Mouse (Mus musculus) thymus, adult 2 months (tissue): ENCODE measurements around the gene Pla2g2e. TPM values are rescaled to one million over a fixed set of nuclear protein-coding genes. Genes with fewer than 3 reads are reported as not detected.
"Not testable (repeated sequence)": the region's sequence is repeated elsewhere in the genome, so short reads cannot be mapped to it uniquely, and the experiment has no call there.

Source experiments
- DNase-seq: peaks from one replicate; pipeline ENCODE4 v3.0.0; 2021
- H3K27ac ChIP-seq: fragments of 200-500 bp; 2 replicates; pipeline ENCODE4 v1.5.1; 2012; ENCODE audit warnings: low read length, control low read depth; ENCODE audit not compliant: control insufficient read depth, insufficient read depth
- H3K27me3 ChIP-seq: fragments of 200-500 bp; 2 replicates; pipeline ENCODE4 v1.6.1; 2012; ENCODE audit warnings: mild to moderate bottlenecking, low read length, moderate library complexity, mixed read lengths; ENCODE audit not compliant: control insufficient read depth, insufficient read depth
- H3K36me3 ChIP-seq: fragments of 200-500 bp; 2 replicates; pipeline ENCODE4 v1.6.1; 2012; ENCODE audit warnings: mild to moderate bottlenecking, low read length, moderate library complexity; ENCODE audit not compliant: control insufficient read depth, insufficient read depth
- H3K4me1 ChIP-seq: fragments of 200-500 bp; replicated peaks from 2 replicates; pipeline ENCODE4 v1.6.1; 2012; ENCODE audit warnings: low read length; ENCODE audit not compliant: control insufficient read depth, insufficient read depth
- H3K4me3 ChIP-seq: fragments of 200-500 bp; 2 replicates; pipeline ENCODE4 v1.5.1; 2012; ENCODE audit warnings: mild to moderate bottlenecking, low read length, control low read depth, moderate library complexity; ENCODE audit not compliant: control insufficient read depth, insufficient read depth
- CTCF ChIP-seq: fragments of 200-500 bp; IDR thresholded peaks from 2 replicates; pipeline ENCODE4 v1.5.1; 2012; ENCODE audit warnings: mild to moderate bottlenecking, control low read depth, low read length, moderate library complexity, borderline replicate concordance; ENCODE audit not compliant: control insufficient read depth, poor library complexity, insufficient read depth; ENCODE audit errors: extremely low read depth
- POLR2A ChIP-seq: fragments of 200-500 bp; IDR thresholded peaks from 2 replicates; pipeline ENCODE4 v1.6.1; 2012; ENCODE audit warnings: mild to moderate bottlenecking, low read length, control low read depth, moderate library complexity; ENCODE audit not compliant: control insufficient read depth, poor library complexity, insufficient read depth; ENCODE audit errors: extremely low read depth
- WGBS: fragments of 180-500 bp; shearing (Covaris S2); methylation state at CpG from one replicate; pipeline ENCODE4 v1.1.7; 2018; 5-methylcytosine and 5-hydroxymethylcytosine counted together
- polyA plus RNA-seq: library from polyadenylated mRNA; depleted of rRNA; stranded (reverse); fragments of >200 nt; gene quantifications from 2 replicates; pipeline ENCODE4 v1.2.3, GENCODE M21; 2012

The Pla2g2e gene
- polyA plus RNA-seq, 1 experiment = 1.1 TPM

DNA sequence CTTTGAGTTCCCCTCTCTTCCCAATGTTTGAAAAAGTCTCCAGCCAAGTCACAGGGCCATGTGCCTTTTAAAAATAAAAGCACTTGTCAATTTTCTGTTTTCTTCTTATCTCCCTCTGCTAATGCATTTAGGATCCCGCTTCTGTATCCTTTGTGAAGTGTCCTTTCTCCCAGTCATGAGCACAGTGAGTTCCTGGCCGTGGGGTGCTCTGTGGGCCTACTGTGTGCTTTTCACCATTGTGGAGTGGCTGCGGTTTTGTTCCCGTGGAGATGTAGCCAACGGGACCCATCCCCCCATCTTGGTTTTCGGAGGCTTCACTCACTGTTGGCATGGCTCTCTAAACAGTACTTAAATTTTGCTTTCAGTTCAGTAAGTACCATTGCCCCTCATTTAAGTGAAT lies 11.8 kb upstream of the Pla2g2e start:
- DNase-seq = no peak
- Histone ChIP-seq H3K36me3 (no peaks in the 10 kb centered on the region), H3K4me3 (no peak overlapping the region), H3K27ac (no peak overlapping the region), H3K27me3 (no peaks in the 10 kb centered on the region), H3K4me1 (no peaks in the 10 kb centered on the region)
- no peak for TF ChIP-seq POLR2A
- no peak for TF ChIP-seq CTCF
- WGBS = 72% methylated on average over 6 of the region's 6 CpGs

DNA sequence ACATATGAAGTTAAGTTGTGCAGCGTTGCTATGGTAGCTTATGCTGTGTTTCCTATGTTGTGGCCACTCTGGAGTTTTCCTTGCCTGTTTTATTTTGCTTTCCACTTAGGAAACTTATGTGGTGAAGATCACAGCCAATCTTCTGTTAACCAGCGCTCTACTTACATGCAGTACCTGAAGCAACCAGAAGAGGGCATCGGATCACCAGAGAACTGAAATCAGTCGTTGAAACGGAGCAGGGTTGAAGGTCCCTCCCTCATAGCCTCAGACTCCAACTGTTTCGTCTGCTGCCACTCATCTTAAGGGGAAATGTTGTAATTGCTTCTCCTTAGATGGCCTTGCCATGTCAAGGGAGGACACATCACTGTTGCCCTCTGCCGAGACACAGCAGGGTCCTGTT lies 11.3 kb upstream of the Pla2g2e start:
- no peak overlapping the region for H3K4me3 ChIP-seq
- peak; percentile 74 for DNase-seq
- no peak for TF ChIP-seq POLR2A
- no peaks in the 10 kb centered on the region for H3K27me3 ChIP-seq
- H3K4me1 ChIP-seq = no peaks in the 10 kb centered on the region
- 12% methylated on average over 7 of the region's 7 CpGs for WGBS
- H3K36me3 ChIP-seq = no peaks in the 10 kb centered on the region
- no peak overlapping the region for H3K27ac ChIP-seq

DNA sequence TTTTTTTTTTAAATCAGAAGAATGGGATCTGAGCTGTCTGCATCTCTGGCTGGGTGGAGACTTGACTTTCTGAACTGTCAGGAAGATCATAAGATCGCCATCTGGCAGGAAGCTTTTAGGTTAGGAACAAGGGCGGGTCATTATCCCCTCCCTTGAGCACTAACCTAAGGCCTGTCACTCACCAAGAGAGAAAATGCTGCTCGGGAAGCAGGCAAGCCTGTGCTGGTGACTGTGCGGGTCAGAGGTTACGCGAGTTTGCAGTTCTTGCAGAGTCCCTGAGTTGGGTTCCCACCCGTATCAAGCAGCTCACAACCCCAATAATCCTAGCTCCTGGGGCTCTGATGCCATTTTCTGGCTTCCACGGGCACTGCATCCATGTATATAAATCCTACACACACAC lies 9.1 kb upstream of the Pla2g2e start:
- 62% methylated on average over 8 of the region's 8 CpGs for WGBS
- no peak overlapping the region for H3K27ac ChIP-seq

DNA sequence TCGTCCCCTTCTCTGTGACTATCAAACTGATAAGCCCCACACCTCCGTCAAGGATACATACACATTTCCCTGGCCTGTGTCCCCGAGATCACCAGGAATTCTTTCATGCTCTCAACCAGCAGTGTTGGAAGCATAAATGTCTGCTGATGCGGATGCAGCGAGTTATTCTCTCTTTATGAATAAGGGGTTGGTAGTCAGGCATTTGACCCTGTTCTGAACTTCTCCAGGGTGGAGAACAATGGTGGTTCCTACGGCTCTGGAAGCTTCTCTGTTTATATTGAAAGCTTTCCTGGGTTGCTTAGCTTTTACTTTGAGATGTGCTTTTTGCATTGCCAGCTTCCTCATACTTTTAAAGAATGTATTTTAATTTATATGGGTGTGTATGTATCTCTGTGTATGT lies 3.9 kb upstream of the Pla2g2e start, which contains the start of gene Gm13030:
Gm13030 (minus strand) TSS at position 101 of the 400 bp plus-strand sequence.
- Histone ChIP-seq H3K36me3 (no peaks in the 10 kb centered on the region), H3K27ac (no peak within 1 kb of the TSS), H3K4me1 (no peaks in the 10 kb centered on the region), H3K27me3 (no peaks in the 10 kb centered on the region), H3K4me3 (no peak within 1 kb of the TSS)
- whole genome bisulfite sequencing = 92% methylated on average over 6 of the region's 6 CpGs
- TF ChIP-seq CTCF = no peak
- no peak for TF ChIP-seq POLR2A
- DNase-seq = no peak

More for the DNA sequence above, 9.1 kb upstream of the Pla2g2e start:
- no peak overlapping the region for H3K4me3 ChIP-seq
- TF ChIP-seq CTCF = no peak
- H3K27me3 ChIP-seq = no peaks in the 10 kb centered on the region
- H3K36me3 ChIP-seq = no peaks in the 10 kb centered on the region
- no peaks in the 10 kb centered on the region for H3K4me1 ChIP-seq
- no peak for DNase-seq

DNA sequence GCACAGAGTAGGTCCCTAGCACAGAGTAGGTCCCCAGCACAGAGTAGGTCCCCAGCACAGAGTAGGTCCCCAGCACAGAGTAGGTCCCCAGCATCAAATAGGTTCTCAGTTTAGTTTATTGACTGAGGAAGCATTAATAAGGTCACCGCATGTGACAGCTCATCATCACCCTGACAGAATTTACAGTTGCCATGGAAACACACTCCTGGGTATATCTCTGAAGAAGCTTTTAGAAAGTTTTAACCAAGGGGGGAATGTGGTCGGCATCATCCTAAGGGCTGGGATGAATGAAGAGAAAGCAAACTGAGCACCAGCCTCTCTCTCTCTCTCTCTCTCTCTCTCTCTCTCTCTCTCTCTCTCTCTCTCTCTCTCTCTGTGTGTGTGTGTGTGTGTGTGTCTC lies 2.5 kb upstream of the Pla2g2e start:
- not testable (repeated sequence) for H3K4me3 ChIP-seq, H3K36me3 ChIP-seq, DNase-seq, H3K27me3 ChIP-seq, H3K27ac ChIP-seq, H3K4me1 ChIP-seq
- WGBS = 90% methylated on average over 2 of the region's 2 CpGs

DNA sequence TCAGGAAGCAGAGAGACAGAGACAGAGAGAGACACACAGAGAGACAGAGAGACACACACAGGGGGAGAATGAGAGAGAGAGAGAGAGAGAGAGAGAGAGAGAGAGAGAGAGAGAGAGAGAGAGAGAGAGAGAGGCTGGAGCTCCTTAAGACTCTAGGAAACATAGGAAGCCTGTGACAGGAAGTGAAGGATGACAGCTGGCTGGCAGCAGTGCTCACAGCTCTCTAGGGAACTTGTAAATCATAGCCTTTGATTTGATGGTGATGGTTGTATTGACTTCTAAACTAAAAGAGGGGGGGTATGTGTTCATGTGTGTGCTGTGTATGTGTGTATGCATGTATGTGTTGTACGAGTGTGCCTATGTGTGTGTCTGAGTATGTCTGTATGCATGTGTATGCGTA lies 1.8 kb upstream of the Pla2g2e start:
- Histone ChIP-seq H3K27ac (no peak overlapping the region), H3K4me3 (no peak overlapping the region), H3K36me3 (no peaks in the 10 kb centered on the region), H3K4me1 (no peaks in the 10 kb centered on the region), H3K27me3 (no peaks in the 10 kb centered on the region)
- no peak for DNase-seq
- 97% methylated on average over 2 of the region's 2 CpGs for WGBS
- TF ChIP-seq POLR2A = no peak
- TF ChIP-seq CTCF = no peak

DNA sequence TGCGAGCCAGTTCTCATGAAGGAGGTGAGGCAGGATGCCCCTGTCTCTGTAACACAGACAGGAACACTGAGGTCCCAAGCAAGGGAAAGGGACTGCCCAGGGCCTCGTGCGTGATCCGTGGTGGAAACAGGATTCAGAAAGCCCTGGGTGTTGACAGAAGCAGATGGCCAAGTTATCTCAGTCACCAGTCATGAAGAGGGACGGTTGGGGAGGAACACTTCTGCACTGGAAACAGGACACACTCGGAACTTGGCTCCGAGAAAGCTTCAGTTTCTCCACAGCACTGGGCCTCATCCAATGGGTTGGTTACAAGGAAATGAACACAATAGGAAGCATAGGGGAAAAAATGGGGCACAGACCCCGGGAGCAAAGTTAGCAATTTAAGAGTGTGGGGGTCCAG lies 1.0 kb downstream of the Pla2g2e start:
- Histone ChIP-seq H3K27ac (no peak overlapping the region), H3K4me1 (no peaks in the 10 kb centered on the region), H3K36me3 (no peaks in the 10 kb centered on the region), H3K27me3 (no peaks in the 10 kb centered on the region), H3K4me3 (no peak overlapping the region)
- WGBS = 67% methylated on average over 8 of the region's 8 CpGs
- TF ChIP-seq POLR2A (no peak), CTCF (no peak)
- DNase-seq = no peak

DNA sequence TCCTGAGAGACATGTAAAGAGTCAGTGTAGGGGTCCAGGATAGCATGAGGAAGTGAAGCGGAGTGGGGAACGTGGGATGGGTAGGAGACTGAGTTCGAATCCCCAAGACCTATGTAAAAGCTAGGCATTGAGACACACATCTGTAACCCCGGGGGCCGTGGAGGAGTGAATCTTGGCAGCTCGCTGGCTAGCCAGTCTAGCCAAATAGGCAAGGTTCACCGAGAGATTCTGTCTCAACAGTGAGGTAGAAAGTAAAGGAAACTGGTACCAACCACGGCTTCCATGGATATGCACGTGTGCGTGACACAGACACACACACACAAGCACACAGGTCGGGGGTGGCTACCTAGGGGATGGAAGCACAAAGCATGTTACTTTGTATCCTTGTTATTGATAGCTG lies 2.1 kb downstream of the Pla2g2e start:
- Histone ChIP-seq H3K4me3 (no peak overlapping the region), H3K36me3 (no peaks in the 10 kb centered on the region), H3K4me1 (no peaks in the 10 kb centered on the region), H3K27ac (no peak overlapping the region), H3K27me3 (no peaks in the 10 kb centered on the region)
- TF ChIP-seq POLR2A (no peak), CTCF (no peak)
- 85% methylated on average over 11 of the region's 11 CpGs for WGBS
- DNase-seq = no peak
